Mouse (Mus musculus): ENCODE data around the gene Itih5.

DNA sequence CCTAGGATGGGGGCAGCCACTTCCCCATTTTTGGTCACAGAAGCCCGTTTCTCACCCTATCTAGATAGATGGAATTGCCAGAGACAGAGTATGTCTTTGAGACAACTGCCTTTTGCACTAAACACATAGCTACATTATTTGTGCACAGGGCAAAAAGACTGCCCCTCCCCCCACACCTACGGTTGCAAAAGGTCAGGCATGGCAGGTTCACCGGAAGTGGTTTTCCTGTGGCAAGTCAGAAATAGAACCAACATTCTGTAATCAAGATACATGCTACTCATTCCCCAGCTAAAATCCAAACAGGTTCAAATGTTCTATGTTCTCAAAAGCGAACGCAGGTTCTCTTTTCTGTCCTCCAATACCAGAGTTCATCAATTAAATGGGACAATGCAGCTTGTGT lies 781 bp upstream of the Itih5 start:
- TF ChIP-seq CTCF (IDR thresholded peaks at IDR 0.05; ENCODE audit: low read depth) (no peak), EP300 (IDR thresholded peaks at IDR 0.05; ENCODE audit: low read depth) (no peak)
